Mouse (Mus musculus) cerebellum, adult 18-20 months (tissue): ENCODE measurements around the gene Fignl2.

Experiments
- DNase-seq, 2 experiments: peaks; one replicate each; pipeline ENCODE4 v3.0.0; 2021

Gene Fignl2

GRCm38 (mm10) chr15:101066920-101067696 lies 11.3 kb downstream of the Fignl2 start:
- DNase-seq: no peak

GRCm38 (mm10) chr15:101066364-101066847 lies 12.0 kb downstream of the Fignl2 start:
- DNase-seq: no peak

DNA sequence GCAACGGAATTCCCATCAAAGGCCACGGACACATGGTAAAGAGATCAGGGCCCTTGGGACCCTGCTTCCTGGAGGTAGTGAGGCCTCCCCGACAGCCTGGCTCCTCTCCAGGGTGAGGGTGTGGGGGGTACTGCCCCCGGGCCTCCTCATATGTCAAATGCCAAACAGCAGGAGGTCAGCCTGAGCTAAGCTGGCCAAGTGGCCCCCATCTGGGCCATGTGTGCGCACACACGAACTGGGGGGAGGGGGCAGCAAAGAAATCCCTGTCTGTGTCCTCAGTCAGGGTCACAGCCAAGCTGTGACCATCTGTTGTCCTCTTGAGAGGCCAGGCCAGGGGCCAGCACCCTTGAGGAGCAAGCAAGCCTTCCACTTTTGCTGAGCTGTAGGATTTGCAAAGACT lies 13.3 kb downstream of the Fignl2 start:
- DNase-seq: peak; percentile 16 to 27

DNA sequence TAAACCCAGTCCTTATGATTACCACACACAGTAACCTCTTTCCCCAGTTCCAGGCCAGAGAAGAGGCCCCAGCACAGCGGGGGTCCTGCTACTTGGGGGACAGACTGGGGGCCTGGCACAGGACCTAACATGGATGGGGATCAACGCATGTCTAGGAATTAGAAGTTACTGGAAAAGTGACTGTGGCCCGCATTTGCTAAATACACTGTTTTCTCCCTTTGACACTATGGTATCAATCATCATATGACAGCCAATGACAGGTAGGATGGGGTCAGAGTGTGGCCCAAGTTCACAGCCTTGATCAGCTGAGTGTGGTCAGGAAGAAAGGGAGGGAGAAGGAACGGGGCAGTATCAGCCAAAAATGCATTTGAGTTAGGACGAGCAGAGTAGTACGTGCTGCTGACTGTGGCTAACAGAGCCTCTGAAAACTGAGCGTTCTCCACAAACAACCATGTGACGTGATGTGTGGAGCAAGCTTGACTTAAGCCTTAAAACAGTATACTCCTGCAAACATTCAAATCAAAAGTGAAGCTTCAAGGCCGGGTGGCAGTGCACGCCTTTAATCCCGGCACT lies 18.0 kb downstream of the Fignl2 start:
- no peak for DNase-seq

GRCm38 (mm10) chr15:101059570-101060279 lies 18.6 kb downstream of the Fignl2 start:
- DNase-seq: no peak

DNA sequence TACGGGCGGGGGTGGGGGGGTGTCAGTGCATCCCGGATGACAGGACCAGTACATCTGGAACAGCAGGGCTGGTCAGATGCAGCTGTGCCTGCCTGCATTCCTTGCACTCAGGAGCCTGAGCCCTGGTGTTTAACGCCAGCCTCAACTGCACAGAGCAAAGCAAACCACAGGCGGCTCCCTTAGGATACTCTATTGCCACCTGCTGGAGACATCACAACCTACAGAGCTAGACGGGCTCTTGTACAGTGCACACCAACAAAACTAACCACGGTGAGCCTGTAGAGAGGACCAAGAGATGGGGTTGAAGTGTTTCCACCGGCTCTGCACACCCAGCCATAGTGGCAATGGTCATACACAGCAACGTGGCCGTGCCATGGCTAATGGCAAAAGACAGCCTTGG lies 22.1 kb downstream of the Fignl2 start:
- peak; percentile 36 to 37 for DNase-seq

GRCm38 (mm10) chr15:101054541-101054940 lies 23.8 kb downstream of the Fignl2 start:
- DNase-seq: no peak

DNA sequence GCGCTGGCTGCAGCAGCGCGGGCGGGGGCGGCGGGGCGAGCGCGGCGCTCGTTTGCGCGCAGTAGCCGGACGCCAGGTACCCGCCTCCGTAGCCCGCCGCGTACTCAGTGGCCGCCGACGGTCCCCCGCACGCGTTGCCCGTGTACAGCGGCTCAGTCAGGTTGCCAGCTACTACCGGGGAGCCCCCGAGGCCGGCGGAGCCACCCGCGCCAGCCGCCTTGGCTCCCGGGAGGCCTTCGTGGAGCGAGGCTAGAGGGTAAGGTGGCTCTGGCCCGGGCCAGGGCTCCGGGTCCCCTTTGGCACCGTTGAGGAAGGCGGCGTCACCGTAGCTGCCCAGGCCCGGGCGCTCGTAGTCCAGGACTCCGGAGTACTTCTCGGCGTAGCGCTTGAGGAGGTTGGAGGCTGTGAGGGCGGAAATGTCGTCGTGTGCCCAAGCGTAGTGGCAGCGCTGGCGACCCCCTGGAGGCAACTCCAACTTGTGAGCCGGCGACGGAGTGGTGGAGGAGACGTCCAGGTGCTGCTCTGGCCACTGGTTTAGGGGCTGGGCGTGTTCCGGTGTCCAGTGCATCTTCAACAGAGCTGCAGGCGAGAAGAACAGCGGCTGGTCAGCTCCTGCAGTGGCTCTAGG lies 24.4 kb downstream of the Fignl2 start:
- no peak for DNase-seq

GRCm38 (mm10) chr15:101052560-101053501 lies 25.5 kb downstream of the Fignl2 start:
- DNase-seq: no peak

DNA sequence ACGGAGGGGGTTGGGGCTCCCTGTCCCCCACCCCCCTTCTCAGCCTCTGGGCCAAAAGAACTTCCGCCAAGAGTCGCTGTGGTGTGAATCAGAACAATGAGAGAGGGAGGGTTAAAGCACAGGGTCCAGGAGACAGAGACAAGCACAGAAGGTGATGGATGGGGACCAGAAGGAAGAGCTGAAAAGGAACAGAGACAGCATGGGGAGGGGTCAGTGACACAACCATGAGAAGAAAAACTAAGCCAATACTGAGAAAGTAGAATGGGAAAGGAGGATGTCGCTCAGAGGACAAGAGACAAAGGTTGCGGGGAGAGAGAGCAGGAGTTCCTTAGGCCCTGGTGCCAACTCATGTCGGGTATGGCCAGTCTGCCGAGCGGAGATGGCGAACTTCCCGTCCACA lies 26.5 kb downstream of the Fignl2 start:
- no peak for DNase-seq

GRCm38 (mm10) chr15:101048338-101048896 lies 29.9 kb downstream of the Fignl2 start:
- DNase-seq: no peak

GRCm38 (mm10) chr15:101047194-101047555 lies 31.2 kb downstream of the Fignl2 start, which contains the start of gene Gm47841:
Gm47841 (minus strand) TSS chr15:101047397.
- no peak for DNase-seq

DNA sequence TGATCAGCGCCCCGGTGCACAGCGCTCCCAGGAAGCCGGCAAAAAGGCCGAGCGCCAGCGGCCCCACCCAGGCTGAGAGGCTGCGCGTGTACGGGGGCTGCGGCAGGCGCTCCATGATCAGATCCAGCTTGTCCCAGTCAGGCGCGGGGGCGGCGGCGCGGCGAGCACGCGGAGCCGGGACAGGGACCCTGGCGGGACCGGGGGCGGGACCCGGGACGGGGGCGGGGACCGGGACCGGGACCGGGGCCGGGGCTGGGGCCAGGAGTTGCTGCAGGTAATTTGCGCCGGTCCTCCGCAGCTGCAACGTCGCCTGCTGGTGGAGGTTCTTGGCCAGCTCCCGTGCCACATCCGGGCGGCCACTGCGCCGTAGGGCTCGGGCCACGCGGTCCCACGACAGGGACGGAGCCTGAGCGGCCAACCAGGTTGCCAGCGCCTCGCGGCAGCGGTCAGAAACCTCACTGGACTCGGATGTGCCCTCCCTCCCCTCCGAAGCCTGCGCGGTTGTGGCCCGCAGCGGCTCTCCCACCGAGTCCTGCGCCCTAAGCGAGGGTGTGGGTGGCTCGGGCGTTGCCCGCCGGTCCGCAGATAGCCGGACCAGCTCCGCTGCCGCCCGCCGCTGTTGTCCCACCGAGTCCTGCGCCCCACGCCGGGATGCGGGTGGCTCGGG lies 31.7 kb downstream of the Fignl2 start:
- peak; percentile 13 to 30 for DNase-seq

DNA sequence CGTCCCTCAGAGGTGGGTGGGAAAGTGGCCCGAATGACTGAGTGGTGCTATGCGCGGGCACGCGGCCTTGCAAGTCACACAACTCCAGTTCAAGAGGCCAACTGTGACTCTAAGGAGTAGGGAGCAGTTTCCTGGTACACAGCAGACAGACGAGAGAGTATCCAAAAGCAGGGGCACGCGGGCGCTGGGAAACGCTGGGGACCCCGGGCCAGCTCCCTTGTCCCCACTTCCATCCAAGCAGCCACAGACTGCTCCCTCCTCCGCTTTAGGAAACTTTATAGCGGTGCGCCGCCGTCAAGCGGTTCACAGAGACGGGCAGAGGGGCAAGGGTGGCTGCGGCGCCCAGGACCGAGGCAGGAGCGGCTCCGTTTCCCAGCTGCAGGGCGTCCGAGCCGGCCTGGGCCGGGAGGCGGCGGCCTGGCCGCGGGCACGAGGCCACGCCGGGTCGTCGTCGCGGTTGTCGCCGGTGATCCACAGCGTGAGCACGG lies 32.3 kb downstream of the Fignl2 start:
- no peak for DNase-seq

- DNase-seq: no peak
These were observed 33.8 kb downstream of the Fignl2 start for GRCm38 (mm10) chr15:101044531-101044930.

DNA sequence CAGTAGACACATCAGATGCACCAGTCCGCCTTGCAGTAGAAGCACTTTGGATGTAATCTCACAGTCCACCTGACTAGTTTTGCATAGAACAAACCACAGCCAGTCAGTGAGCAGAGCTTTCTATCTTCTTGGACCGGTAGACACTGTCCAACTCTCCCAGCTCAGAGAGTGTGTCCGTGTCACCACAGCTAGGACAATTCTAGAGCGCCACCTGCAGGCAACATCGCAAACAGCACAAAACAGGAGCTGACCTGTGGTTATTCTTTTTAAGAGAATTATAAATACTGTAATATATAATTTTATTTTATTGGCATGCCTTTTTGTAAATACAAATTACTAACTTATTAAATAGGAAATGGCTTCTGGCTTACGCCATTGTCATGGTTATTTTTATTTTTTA lies 35.8 kb downstream of the Fignl2 start:
- peak; percentile 66 to 74 for DNase-seq

DNA sequence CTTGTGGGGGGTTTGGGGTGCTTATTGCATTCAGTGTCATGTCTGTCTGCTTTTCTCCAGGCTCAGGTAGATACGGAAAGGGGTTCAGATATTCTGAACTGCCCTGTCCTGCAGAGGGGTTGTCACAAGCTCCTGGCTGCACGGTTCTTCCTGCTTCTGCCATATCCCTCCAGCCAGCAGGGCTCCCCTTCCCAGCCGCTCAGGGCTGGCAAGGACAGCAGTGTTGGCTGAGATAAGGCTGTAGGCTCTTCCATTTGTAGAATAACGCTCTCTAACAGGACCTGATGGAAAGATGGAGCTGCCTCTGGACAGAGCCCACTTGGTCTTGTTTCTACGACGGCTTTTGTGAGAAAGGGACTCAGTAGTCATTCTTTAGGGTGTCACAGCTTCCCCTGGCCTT lies 36.4 kb downstream of the Fignl2 start:
- DNase-seq: peak in 1 of 2 experiments; percentile 23

- DNase-seq: no peak
These were observed 38.7 kb downstream of the Fignl2 start for GRCm38 (mm10) chr15:101039651-101040050.

DNA sequence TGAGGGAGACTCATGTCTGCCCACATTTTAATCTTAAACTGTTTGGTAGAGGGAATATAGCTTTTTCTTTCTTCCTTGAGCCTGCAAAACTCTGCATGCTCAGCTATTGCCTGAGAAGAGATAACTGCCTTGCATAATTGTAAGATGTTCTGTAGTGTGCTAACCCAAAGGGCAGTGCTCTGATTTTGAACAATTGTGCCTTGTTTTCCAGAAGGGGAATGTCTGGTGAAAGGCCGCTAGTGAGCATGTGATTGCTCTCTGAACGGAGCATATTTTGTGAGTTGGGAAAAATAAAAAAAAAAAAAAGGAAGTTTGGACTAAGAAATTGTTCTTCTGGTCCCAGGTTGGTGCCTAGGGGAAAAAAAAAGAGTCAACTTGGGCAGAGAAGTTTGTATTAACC lies 49.4 kb downstream of the Fignl2 start:
- DNase-seq: no peak

DNA sequence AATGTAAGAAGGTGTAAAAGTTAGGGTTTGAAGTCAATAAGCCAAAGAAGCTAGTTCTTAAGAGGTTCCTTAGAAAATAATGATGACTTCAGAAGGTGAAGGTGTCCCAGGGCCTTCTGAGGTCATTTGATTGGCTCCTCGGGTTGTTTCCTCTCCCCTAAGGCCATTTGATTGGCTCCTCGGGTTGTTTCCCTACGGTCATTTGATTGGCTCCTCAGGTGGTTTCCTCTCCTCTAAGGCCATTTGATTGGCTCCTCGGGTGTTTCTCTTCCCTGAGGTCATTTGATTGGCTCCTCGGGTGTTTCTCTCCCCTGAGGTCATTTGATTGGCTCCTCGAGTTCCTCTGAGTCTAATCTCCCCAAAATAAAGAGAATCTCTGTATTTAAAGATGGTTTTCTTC lies 67.0 kb downstream of the Fignl2 start:
- no peak for DNase-seq

DNA sequence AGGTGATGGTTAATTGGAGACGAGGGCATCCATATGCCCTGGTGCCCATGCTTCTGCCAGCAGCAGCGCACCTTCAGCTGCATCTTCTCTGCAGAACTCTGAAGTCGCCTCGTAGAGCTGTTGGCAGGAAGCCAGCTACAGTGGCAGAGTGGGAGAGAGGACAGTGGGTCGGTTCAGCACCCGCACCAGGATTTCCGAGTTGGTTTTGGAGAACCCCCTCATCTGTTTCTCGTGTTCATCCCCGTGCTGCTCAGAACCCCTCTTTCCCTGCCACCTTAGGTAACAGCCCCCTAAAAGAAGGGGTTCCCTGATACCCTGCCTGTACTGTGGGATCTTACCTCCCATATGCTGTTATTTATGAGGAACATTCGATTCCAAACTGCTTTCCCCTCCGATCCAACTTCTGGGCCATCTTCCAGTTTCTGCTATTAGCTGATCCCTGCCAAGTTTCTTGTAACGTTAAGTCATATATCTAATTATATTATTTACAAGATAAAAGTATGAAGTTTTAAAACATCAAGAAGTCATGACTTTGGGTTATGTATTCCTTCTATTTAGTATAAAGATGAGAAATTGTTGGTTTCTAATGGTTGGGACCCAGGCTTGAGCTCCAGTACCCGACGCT lies 69.9 kb downstream of the Fignl2 start:
- peak; percentile 23 to 32 for DNase-seq
